Mouse (Mus musculus) layer of hippocampus, adult 2 months (tissue): ENCODE results near the gene Ankrd10. TPM values are rescaled to one million over a fixed set of nuclear protein-coding genes. Genes with fewer than 3 reads are reported as not detected.

ENCODE experiments used
- DNase-seq, 2 experiments: peaks; one replicate each; pipeline ENCODE4 v3.0.0; 2022; ENCODE audit warnings: low spot score in 2 of 2
- H3K27ac ChIP-seq: fragments of 200-600 bp; 2 replicates; pipeline ENCODE4 v1.8.1; 2022
- H3K4me3 ChIP-seq: fragments of 200-600 bp; 2 replicates; pipeline ENCODE4 v1.8.1; 2022; ENCODE audit warnings: mild to moderate bottlenecking
- CTCF ChIP-seq: fragments of 200-600 bp; conservative IDR thresholded peaks from 2 replicates; pipeline ENCODE4 v1.8.1; 2022; ENCODE audit warnings: antibody characterized with exemption, mild to moderate bottlenecking, moderate library complexity
- total RNA-seq, 2 experiments: library from RNA; stranded (reverse); gene quantifications; 2 replicates each; pipeline ENCODE4 v1.2.3; 2021

Gene Ankrd10
- total RNA-seq, 2 experiments from 2014 or later, result 55.4 to 71.2 TPM

GRCm38 (mm10) chr8:11633414-11633813 is 2.1 kb downstream of the Ankrd10 start:
- no peak for DNase-seq
- no peak for TF ChIP-seq CTCF
- no peak overlapping the region for H3K27ac ChIP-seq
- H3K4me3 ChIP-seq, result peak overlapping the region; percentile 85

- DNase-seq, result no peak
- Histone ChIP-seq H3K4me3 (no peak overlapping the region), H3K27ac (no peak overlapping the region)
- no peak for TF ChIP-seq CTCF
Observed at GRCm38 (mm10) chr8:11632406-11632805, 3.2 kb downstream of the Ankrd10 start.

GRCm38 (mm10) chr8:11629206-11629605 is 6.4 kb downstream of the Ankrd10 start:
- Histone ChIP-seq H3K27ac (peak overlapping the region; percentile 62; the same call in 1 of the 2 replicates), H3K4me3 (no peak overlapping the region)
- no peak for DNase-seq
- TF ChIP-seq CTCF, result no peak

- no peak for TF ChIP-seq CTCF
- peak; percentile 42 to 43 for DNase-seq
- Histone ChIP-seq H3K4me3 (no peak overlapping the region), H3K27ac (peak overlapping the region; percentile 62; the same call in 1 of the 2 replicates)
Observed at GRCm38 (mm10) chr8:11628506-11629132, 6.9 kb downstream of the Ankrd10 start.

- no peak for DNase-seq
- TF ChIP-seq CTCF, result no peak
- no peak overlapping the region for H3K4me3 ChIP-seq
- H3K27ac ChIP-seq, result no peak overlapping the region; the same call in 1 of the 2 replicates
Observed at GRCm38 (mm10) chr8:11627717-11628116, 7.8 kb downstream of the Ankrd10 start.

GRCm38 (mm10) chr8:11625084-11625483 is 10.5 kb downstream of the Ankrd10 start:
- Histone ChIP-seq H3K27ac (no peak overlapping the region), H3K4me3 (no peak overlapping the region)
- DNase-seq, result no peak
- TF ChIP-seq CTCF, result no peak

- TF ChIP-seq CTCF, result no peak
- Histone ChIP-seq H3K27ac (0 out of 2 replicates have a peak overlapping the region, but pooled peaks have one; percentile 52), H3K4me3 (no peak overlapping the region)
- no peak for DNase-seq
Observed at GRCm38 (mm10) chr8:11619091-11619490, 16.5 kb downstream of the Ankrd10 start.

- no peak for DNase-seq
Observed at GRCm38 (mm10) chr8:11618063-11618462, 17.5 kb downstream of the Ankrd10 start.

GRCm38 (mm10) chr8:11616294-11616693 is 19.3 kb downstream of the Ankrd10 start:
- H3K27ac ChIP-seq, result peak overlapping the region; percentile 8; the same call in 1 of the 2 replicates
- DNase-seq, result peak in 1 of 2 experiments; percentile 52
- TF ChIP-seq CTCF, result peak; percentile 90
- H3K4me3 ChIP-seq, result no peak overlapping the region

More at GRCm38 (mm10) chr8:11618063-11618462, 17.5 kb downstream of the Ankrd10 start:
- peak overlapping the region; percentile 52 for H3K27ac ChIP-seq
- TF ChIP-seq CTCF, result no peak
- H3K4me3 ChIP-seq, result no peak overlapping the region

- no peak for TF ChIP-seq CTCF
- Histone ChIP-seq H3K27ac (0 out of 2 replicates have a peak overlapping the region, but pooled peaks have one; percentile 2), H3K4me3 (no peak overlapping the region)
- no peak for DNase-seq
Observed at GRCm38 (mm10) chr8:11614126-11614835, 21.3 kb downstream of the Ankrd10 start.

GRCm38 (mm10) chr8:11608848-11609247 is 26.7 kb downstream of the Ankrd10 start:
- no peak overlapping the region for H3K4me3 ChIP-seq
- no peak overlapping the region for H3K27ac ChIP-seq
- no peak for TF ChIP-seq CTCF
- DNase-seq, result no peak

GRCm38 (mm10) chr8:11602006-11602680 is 33.4 kb downstream of the Ankrd10 start:
- TF ChIP-seq CTCF, result peak; percentile 93
- Histone ChIP-seq H3K4me3 (no peak overlapping the region), H3K27ac (peak overlapping the region; percentile 28; the same call in 1 of the 2 replicates)
- peak in 1 of 2 experiments; percentile 62 for DNase-seq
